Mouse (Mus musculus): ENCODE data around the gene Bcar1.

The Bcar1 gene

GRCm38 (mm10) chr8:111739604-111740003, 4.0 kb downstream of the Bcar1 start:
- no peak for DNase-seq (ENCODE audit: low read depth, low spot score)

GRCm38 (mm10) chr8:111738867-111739266, 4.7 kb downstream of the Bcar1 start:
- DNase-seq (ENCODE audit: low read depth, low spot score), result no peak

GRCm38 (mm10) chr8:111736321-111736720, 7.3 kb downstream of the Bcar1 start:
- DNase-seq (ENCODE audit: low read depth, low spot score), result no peak

GRCm38 (mm10) chr8:111735791-111736190, 7.8 kb downstream of the Bcar1 start:
- no peak for DNase-seq (ENCODE audit: low read depth, low spot score)

GRCm38 (mm10) chr8:111735335-111735761, 8.3 kb downstream of the Bcar1 start:
- DNase-seq (ENCODE audit: low read depth, low spot score), result no peak

GRCm38 (mm10) chr8:111734244-111734960, 9.2 kb downstream of the Bcar1 start:
- no peak for DNase-seq (ENCODE audit: low read depth, low spot score)

GRCm38 (mm10) chr8:111733581-111734243, 9.9 kb downstream of the Bcar1 start:
- no peak for DNase-seq (ENCODE audit: low read depth, low spot score)

GRCm38 (mm10) chr8:111732406-111733085, 11.1 kb downstream of the Bcar1 start:
- DNase-seq (ENCODE audit: low read depth, low spot score), result no peak

- peak; percentile 88 for DNase-seq (ENCODE audit: low read depth, low spot score)
Measured at GRCm38 (mm10) chr8:111732004-111732403, 11.6 kb downstream of the Bcar1 start.

- DNase-seq (ENCODE audit: low read depth, low spot score), result no peak
Measured at GRCm38 (mm10) chr8:111731231-111731977, 12.2 kb downstream of the Bcar1 start.

GRCm38 (mm10) chr8:111729233-111730170, 14.1 kb downstream of the Bcar1 start:
- no peak for DNase-seq (ENCODE audit: low read depth, low spot score)

GRCm38 (mm10) chr8:111728481-111728880, 15.1 kb downstream of the Bcar1 start:
- DNase-seq (ENCODE audit: low read depth, low spot score), result no peak

- no peak for DNase-seq (ENCODE audit: low read depth, low spot score)
Measured at GRCm38 (mm10) chr8:111727553-111727952, 16.1 kb downstream of the Bcar1 start.

- DNase-seq (ENCODE audit: low read depth, low spot score), result no peak
Measured at GRCm38 (mm10) chr8:111726102-111726900, 17.3 kb downstream of the Bcar1 start.

GRCm38 (mm10) chr8:111725341-111725740, 18.3 kb downstream of the Bcar1 start:
- DNase-seq (ENCODE audit: low read depth, low spot score), result no peak

GRCm38 (mm10) chr8:111720115-111720544, 23.5 kb downstream of the Bcar1 start:
- DNase-seq (ENCODE audit: low read depth, low spot score), result no peak

- no peak for DNase-seq (ENCODE audit: low read depth, low spot score)
Measured at GRCm38 (mm10) chr8:111718937-111719336, 24.7 kb downstream of the Bcar1 start.

GRCm38 (mm10) chr8:111717866-111718265, 25.7 kb downstream of the Bcar1 start:
- DNase-seq (ENCODE audit: low read depth, low spot score), result no peak

- no peak for DNase-seq (ENCODE audit: low read depth, low spot score)
Measured at GRCm38 (mm10) chr8:111717488-111717792, 26.2 kb downstream of the Bcar1 start.

Measured in retina, postnatal 7 days (tissue).